In genomic region chr16:74675586-74675985, GRCm38 (mm10) we compare ENCODE assay signal across 31 mouse cellular contexts.
"Had no signal": no experiment of that assay in that cellular context is flagged by ENCODE, and none has a peak within 500 bp of the region (broad histone marks: within the 10 kb centered on the region; RNA-seq: fewer than 3 reads in every experiment).

No protein-coding gene starts in this region.

- H3K27me3 ChIP-seq: limb, embryonic 12.5 days; limb, embryonic 13.5 days; limb, embryonic 15.5 days; liver, embryonic 12.5 days; liver, embryonic 13.5 days; liver, embryonic 15.5 days; lung, embryonic 15.5 days; megakaryocyte, embryonic 14.5 days; midbrain, embryonic 12.5 days; midbrain, embryonic 13.5 days; midbrain, embryonic 15.5 days had no signal

- ATAC-seq: liver, embryonic 12.5 days; liver, postnatal 0 days; lung, postnatal 0 days; midbrain, embryonic 13.5 days; midbrain, embryonic 15.5 days; midbrain, embryonic 16.5 days had no signal

- H3K9ac ChIP-seq: limb, embryonic 12.5 days; limb, embryonic 13.5 days; limb, embryonic 15.5 days; liver, embryonic 12.5 days; liver, embryonic 13.5 days; liver, embryonic 14.5 days; liver, embryonic 15.5 days; liver, postnatal 0 days; lung, embryonic 14.5 days; lung, embryonic 15.5 days; midbrain, embryonic 12.5 days; midbrain, embryonic 13.5 days; midbrain, embryonic 15.5 days had no signal

- H3K36me3 ChIP-seq: limb, embryonic 10.5 days; limb, embryonic 12.5 days; limb, embryonic 13.5 days; limb, embryonic 15.5 days; liver, embryonic 12.5 days; liver, embryonic 13.5 days; liver, embryonic 15.5 days; lung, embryonic 15.5 days; midbrain, embryonic 10.5 days; midbrain, embryonic 12.5 days; midbrain, embryonic 13.5 days; midbrain, embryonic 15.5 days had no signal

- DNase-seq: left cerebral cortex, postnatal 4 days; liver; liver, embryonic 13.5 days; liver, postnatal 0 days; lung, adult 18-20 months; lung, adult 2 months; lung, embryonic 14.5 days; lung, postnatal 10 days; lung, postnatal 14 days; lung, postnatal 36 days; lung, postnatal 4 days; midbrain, embryonic 14.5 days had no signal

- H3K4me2 ChIP-seq: limb, embryonic 12.5 days; limb, embryonic 13.5 days; limb, embryonic 15.5 days; liver, embryonic 11.5 days; liver, embryonic 12.5 days; liver, embryonic 13.5 days; liver, embryonic 15.5 days; lung, embryonic 14.5 days; lung, embryonic 15.5 days; midbrain, embryonic 11.5 days; midbrain, embryonic 12.5 days; midbrain, embryonic 13.5 days; midbrain, embryonic 15.5 days had no signal

- H3K27ac ChIP-seq: limb, embryonic 10.5 days; limb, embryonic 12.5 days; limb, embryonic 13.5 days; limb, embryonic 15.5 days; liver, embryonic 12.5 days; liver, embryonic 13.5 days; liver, embryonic 14.5 days; liver, embryonic 15.5 days; lung, embryonic 15.5 days; macrophage; midbrain, embryonic 10.5 days; midbrain, embryonic 12.5 days; midbrain, embryonic 13.5 days; midbrain, embryonic 15.5 days had no signal

- H3K9me3 ChIP-seq: limb, embryonic 10.5 days; limb, embryonic 12.5 days; limb, embryonic 13.5 days; limb, embryonic 15.5 days; liver, embryonic 12.5 days; liver, embryonic 13.5 days; liver, embryonic 15.5 days; lung, embryonic 15.5 days; megakaryocyte, embryonic 14.5 days; midbrain, embryonic 10.5 days; midbrain, embryonic 12.5 days; midbrain, embryonic 13.5 days; midbrain, embryonic 15.5 days had no signal

- H3K4me1 ChIP-seq: limb, embryonic 10.5 days; limb, embryonic 12.5 days; limb, embryonic 13.5 days; limb, embryonic 15.5 days; liver, embryonic 12.5 days; liver, embryonic 13.5 days; liver, embryonic 15.5 days; lung, embryonic 15.5 days; megakaryocyte, embryonic 14.5 days; midbrain, embryonic 10.5 days; midbrain, embryonic 12.5 days; midbrain, embryonic 13.5 days; midbrain, embryonic 15.5 days had no signal

- H3K4me3 ChIP-seq: limb, embryonic 10.5 days; limb, embryonic 12.5 days; limb, embryonic 13.5 days; limb, embryonic 15.5 days; liver, embryonic 12.5 days; liver, embryonic 13.5 days; liver, embryonic 15.5 days; lung, embryonic 15.5 days; megakaryocyte, embryonic 14.5 days; midbrain, embryonic 10.5 days; midbrain, embryonic 12.5 days; midbrain, embryonic 13.5 days; midbrain, embryonic 15.5 days; myocyte had no signal
